Mouse (Mus musculus) spleen, postnatal 14 days (tissue): ENCODE data around the gene Trpm6.

Experiments used
- DNase-seq, 2 experiments: peaks; one replicate each; pipeline ENCODE4 v3.0.0; 2021 to 2022; ENCODE audit warnings: low spot score in 2 of 2

The Trpm6 gene

DNA sequence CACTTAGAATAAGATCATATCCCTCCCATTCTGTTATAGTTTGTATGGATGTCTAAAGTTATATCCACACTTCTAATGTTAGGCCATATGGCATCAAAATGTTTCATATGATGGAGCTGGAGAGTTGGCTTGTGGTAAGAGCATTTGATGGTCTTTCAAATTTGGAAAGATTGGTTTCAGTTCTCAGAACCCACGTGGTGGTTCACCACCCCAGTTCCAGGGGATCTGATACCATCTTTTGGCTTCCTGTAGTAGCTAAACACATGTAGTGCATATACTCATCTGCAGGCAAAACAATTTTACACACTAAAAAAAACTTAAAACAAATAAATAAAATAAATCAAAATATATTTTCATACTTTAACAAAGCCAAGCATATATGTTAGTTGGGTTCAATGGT, 21.3 kb downstream of the Trpm6 start:
- DNase-seq = no peak

GRCm38 (mm10) chr19:18771561-18771960, 21.8 kb downstream of the Trpm6 start:
- DNase-seq = no peak

- DNase-seq = no peak
These were observed 23.2 kb downstream of the Trpm6 start for GRCm38 (mm10) chr19:18772888-18773488.

DNA sequence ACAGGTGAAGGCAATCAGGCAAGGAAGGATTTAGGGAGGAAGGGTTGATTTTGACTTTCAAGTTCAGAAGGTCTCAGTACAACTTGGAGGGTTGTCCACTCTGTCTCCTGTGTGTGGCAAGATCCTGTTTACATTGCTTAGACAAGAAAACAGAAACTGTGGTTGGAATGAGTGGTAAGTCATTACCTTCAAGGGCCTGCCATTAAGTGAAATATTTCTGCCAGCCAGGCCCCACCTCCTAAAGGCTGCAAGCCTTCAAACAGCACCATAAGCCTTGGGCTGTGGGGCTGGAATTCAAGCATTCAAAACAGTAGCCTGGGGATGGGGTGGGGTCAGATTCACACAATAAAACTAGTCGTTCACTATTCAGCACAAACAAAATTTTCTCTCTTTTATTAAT, 24.3 kb downstream of the Trpm6 start:
- DNase-seq = no peak

DNA sequence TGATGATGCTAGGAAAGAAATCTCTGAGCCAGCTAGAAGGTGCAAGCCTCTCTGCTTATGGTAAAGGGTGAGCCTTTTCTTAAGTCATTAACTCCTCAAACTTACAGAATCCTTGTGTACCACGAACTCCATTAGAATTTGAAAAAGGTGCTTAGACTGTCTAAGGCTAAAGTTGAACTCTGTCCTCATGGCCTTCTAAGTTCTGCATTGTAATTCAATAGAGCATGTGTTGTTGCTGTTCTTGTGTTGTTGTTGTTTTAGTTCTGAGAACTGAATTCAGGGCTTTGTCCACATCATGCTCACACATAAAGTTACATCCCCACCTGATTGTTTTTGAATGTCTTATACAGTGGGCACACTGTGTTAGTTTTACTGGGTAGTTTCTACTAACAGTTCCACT, 49.9 kb downstream of the Trpm6 start:
- no peak for DNase-seq

GRCm38 (mm10) chr19:18811264-18811663, 61.5 kb downstream of the Trpm6 start:
- no peak for DNase-seq

GRCm38 (mm10) chr19:18815170-18815569, 65.4 kb downstream of the Trpm6 start:
- DNase-seq = no peak

DNA sequence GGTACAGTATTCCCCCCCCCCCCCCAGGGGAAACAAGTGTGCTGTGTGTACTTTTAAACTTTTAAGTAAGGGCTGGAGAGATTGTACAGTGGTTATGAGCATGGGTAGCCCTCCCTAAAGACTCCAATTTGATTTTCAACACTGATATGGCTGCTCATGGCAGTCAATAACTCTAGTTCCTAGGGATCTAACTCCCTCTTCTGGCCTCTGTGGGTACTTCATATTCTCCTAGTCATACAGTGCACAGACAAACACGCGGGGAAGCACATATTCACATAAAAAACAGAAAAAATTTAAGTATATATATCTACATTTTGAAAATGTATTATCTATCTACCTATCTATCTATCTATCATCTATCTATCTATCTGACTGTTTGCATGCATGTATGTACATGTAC, 67.6 kb downstream of the Trpm6 start:
- no peak for DNase-seq

DNA sequence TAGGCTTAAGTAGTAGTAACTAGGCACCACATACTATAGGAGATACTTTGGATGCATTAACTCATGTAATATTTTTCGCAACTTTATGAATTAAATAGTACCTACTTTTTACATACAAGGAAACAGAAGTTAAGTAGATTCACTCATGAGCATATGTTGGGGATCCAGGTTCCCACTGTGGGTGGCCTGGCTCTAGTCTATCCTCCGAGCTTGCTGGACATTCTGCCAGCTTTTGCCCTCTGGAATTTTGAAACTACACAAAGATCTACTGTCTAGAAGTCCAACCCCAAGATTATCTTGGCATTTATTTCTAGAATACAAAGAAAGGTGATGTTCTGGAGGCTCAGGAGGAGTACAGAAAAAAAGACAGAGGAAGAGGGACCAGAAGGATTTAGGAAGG, 78.8 kb downstream of the Trpm6 start:
- DNase-seq = no peak

GRCm38 (mm10) chr19:18831196-18831595, 81.4 kb downstream of the Trpm6 start:
- no peak for DNase-seq

DNA sequence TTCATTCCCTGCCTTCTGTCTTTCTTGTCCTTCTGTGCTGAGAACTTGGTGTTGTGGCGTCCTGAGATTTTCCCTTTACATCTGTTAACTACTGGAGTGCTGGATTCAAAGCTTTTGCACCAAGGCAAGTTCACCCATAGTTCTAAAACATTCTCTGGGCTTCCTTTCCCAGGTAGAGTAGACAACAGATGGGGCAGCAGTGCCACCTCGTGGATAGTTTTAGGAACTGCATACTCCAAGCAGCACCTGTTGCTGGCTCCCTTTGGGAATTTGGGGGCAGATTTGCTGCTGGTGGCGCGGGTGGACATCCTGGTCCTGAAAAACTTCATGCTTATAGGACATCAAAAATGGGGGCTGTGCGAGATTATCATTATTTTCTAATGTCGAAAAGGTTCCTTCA, 85.2 kb downstream of the Trpm6 start:
- peak in 1 of 2 experiments; percentile 29 for DNase-seq

DNA sequence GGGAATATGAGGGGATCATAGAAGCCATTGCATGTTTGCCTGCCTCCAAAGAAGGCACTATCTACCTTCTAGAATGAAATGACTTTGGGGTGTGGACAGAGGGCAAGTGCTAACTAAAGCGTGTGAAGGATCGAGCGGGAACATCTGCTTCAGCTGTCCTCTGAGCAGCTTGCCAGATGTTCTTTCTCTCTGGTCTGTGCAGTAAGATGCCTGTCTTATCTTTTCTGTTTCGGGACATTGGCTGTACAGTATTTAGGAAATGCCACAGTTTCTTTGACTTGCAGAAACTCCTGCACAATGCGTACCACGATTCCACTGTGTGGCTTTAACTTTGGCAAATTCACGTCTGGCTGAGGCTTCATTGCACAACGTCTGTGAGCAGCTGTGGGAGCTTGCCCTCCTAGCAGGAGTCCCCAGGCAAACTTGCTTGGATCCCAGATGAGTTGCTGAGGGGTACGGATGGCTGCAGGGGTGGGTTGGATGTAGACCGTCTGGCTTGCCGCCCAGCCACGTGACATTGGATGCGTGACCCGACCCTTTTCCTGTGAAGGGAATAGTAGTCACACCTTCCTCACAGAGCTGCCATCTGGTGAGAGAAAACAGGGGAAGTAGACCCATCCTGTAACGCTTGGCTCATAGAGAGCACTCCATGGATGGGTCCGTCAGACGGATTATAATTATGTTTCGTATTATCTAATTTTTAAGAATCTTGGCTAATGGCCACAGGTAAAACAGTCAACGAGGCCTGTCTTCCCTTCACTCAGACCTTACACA, 92.2 kb downstream of the Trpm6 start:
- DNase-seq = no peak

- no peak for DNase-seq
These were observed 92.8 kb downstream of the Trpm6 start for GRCm38 (mm10) chr19:18842626-18843025.

DNA sequence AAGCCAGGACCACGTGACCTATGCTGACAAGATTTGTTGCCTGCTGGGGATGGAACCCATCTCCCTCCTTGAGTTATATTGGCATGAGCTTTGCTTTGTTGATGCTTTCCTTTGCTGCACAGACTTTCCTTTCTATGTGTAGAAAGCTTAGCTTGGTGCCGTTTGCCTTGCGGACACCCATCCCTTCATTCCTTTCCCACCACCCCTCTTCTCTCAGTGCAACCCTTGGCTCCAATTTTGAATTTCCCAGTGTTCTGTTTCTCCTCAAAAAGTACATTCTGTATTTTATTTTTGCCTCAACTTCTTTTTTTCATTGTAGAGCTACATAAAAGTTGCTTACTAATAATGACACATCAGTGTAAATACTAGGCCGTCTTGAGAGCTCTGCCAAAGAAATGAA, 96.6 kb downstream of the Trpm6 start:
- no peak for DNase-seq

GRCm38 (mm10) chr19:18868311-18868710, 118.5 kb downstream of the Trpm6 start:
- no peak for DNase-seq

- DNase-seq = no peak
These were observed 123.2 kb downstream of the Trpm6 start for GRCm38 (mm10) chr19:18872792-18873569.

- DNase-seq = no peak
These were observed 124.2 kb downstream of the Trpm6 start for GRCm38 (mm10) chr19:18873709-18874644.

DNA sequence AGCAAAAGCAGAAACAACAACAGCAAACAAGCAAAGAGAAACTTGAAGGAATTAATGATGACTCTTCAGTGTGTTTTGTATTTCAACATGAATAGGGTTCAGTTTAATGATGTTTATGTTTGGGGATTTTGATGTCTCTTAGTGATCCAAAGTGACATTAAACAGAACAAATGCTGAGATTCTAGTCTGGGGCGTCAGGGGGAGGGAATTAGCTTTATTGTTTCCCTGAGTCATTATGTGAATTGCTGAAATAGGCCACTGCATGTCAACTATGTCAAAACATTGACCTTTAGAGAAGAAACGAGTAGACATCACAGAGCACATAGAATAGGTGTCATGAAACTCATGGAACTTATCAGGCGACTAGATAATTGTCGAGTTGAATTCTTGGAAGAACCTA, 129.5 kb downstream of the Trpm6 start:
- no peak for DNase-seq

DNA sequence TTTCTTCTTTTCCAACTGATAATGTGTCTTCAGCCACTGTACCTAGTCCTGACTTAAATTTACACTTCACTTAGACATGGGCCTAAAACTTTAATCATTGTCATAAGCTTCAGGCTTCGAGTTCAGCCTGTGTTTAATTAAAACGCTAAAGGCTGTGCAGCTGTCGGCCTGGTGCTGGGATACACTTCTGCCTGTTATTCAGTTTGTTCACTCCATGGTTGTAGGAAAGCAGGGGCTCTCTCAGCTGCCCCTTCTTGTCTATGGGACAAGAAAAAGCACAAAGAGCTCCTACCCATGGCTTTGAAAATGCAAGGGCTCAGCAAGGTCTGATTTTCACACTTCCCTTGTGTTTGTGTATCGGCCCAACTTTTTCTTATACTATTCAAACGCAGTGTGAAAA, 131.4 kb downstream of the Trpm6 start:
- no peak for DNase-seq

DNA sequence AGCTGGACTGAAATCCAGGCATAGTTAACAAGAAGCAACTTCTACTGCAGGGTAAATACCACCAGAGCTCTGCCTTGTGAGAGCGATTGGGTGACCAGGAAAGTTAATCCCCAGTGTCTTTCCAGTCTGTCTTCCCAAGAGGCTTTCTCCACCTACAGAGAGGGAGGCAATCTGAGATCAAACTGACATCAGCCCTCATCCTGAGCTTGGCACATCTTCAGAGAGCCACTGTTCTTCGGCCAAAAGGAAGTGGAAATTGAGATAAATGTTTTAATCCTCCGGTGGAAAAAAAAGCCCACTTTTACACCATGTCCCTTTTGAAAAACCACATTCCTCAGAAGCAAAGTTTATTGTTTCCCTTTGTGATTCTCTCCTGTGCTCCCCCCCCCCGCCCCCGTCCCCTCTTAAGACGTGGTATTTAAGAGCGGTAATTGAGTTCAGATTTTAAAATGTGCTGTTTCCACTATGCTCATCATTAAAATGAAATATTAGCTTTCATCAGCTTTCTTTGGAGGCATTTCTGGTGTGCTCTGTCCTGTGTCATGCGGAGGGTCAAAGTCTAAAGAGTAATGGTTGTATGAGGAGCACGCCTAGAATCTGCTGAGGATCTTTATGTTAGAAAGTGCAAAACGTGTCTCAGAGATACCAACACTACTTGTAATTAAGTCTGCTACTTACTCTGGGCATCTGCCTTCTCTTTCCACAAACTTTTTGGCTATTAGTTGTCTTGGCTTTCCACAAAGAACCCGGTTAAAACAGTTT, 138.0 kb downstream of the Trpm6 start:
- DNase-seq = no peak
